Mouse (Mus musculus) brain, embryonic 14.5 days (tissue): ENCODE data around the gene Ptpn14.
"Not testable (repeated sequence)": the region's sequence is repeated elsewhere in the genome, so short reads cannot be mapped to it uniquely, and the experiment has no call there.

Source experiments
- CTCF ChIP-seq: fragments of 200-500 bp; IDR thresholded peaks from 2 replicates; pipeline ENCODE4 v1.5.1; 2012; ENCODE audit warnings: inconsistent platforms, mild to moderate bottlenecking, moderate library complexity, borderline replicate concordance; ENCODE audit not compliant: insufficient read depth, insufficient read length; ENCODE audit errors: extremely low read depth
- POLR2A ChIP-seq: fragments of 200-500 bp; IDR thresholded peaks from 2 replicates; pipeline ENCODE4 v1.6.1; 2012; ENCODE audit warnings: mild to moderate bottlenecking, inconsistent platforms, borderline replicate concordance; ENCODE audit not compliant: poor library complexity, insufficient read depth, insufficient read length, severe bottlenecking; ENCODE audit errors: extremely low read depth

- not testable (repeated sequence) for TF ChIP-seq CTCF, POLR2A
Measured at GRCm38 (mm10) chr1:189692442-189692841, 35.6 kb upstream of the Ptpn14 start.
